Mouse (Mus musculus) C2C12 (cell line): ENCODE measurements around the gene Spon1. TPM values are rescaled to one million over a fixed set of nuclear protein-coding genes. Genes with fewer than 3 reads are reported as not detected.

Experiments
- H3K27me3 ChIP-seq: one replicate; pipeline ENCODE4 v1.6.1; 2011; ENCODE audit not compliant: control insufficient read depth, insufficient read depth, insufficient read length
- H3K36me3 ChIP-seq: one replicate; pipeline ENCODE4 v1.6.1; 2011; ENCODE audit not compliant: control insufficient read depth, insufficient read depth
- H3K4me3 ChIP-seq: one replicate; pipeline ENCODE4 v1.5.1; 2011; ENCODE audit warnings: mild to moderate bottlenecking, control low read depth; ENCODE audit not compliant: poor library complexity, insufficient read depth, severe bottlenecking
- H3K79me2 ChIP-seq: one replicate; pipeline ENCODE4 v1.6.1; 2011; ENCODE audit not compliant: control insufficient read depth, insufficient read depth
- H3K79me3 ChIP-seq: one replicate; pipeline ENCODE4 v1.6.1; 2011; ENCODE audit warnings: low read depth, control low read depth
- H3ac ChIP-seq: one replicate; pipeline ENCODE3; 2011; ENCODE audit warnings: low read depth; ENCODE audit not compliant: control insufficient read depth, insufficient read length
- CEBPB ChIP-seq: IDR thresholded peaks from one replicate; pipeline ENCODE4 v1.6.1; 2011; ENCODE audit warnings: low read depth, mild to moderate bottlenecking, control low read depth, moderate library complexity
- CTCF ChIP-seq: IDR thresholded peaks from one replicate; pipeline ENCODE4 v1.5.1; 2011; ENCODE audit not compliant: control insufficient read depth, insufficient read depth, insufficient read length
- FOSL1 ChIP-seq: IDR thresholded peaks from one replicate; pipeline ENCODE4 v1.8.0; 2011; ENCODE audit warnings: mild to moderate bottlenecking, low read length; ENCODE audit not compliant: poor library complexity, insufficient read depth, severe bottlenecking
- MAX ChIP-seq: IDR thresholded peaks from one replicate; pipeline ENCODE4 v1.6.1; 2011; ENCODE audit warnings: mild to moderate bottlenecking, control low read depth
- MYOD1 ChIP-seq: IDR thresholded peaks from one replicate; pipeline ENCODE4 v1.6.1; 2011; ENCODE audit warnings: low read depth; ENCODE audit not compliant: control insufficient read depth, insufficient read length
- MYOG ChIP-seq: IDR thresholded peaks from one replicate; pipeline ENCODE4 v1.6.1; 2011; ENCODE audit not compliant: control insufficient read depth, insufficient read length; ENCODE audit errors: extremely low read depth
- USF1 ChIP-seq: IDR thresholded peaks from one replicate; pipeline ENCODE4 v1.6.1; 2011; ENCODE audit warnings: low read depth, mild to moderate bottlenecking, control low read depth, moderate library complexity
- polyA plus RNA-seq: library from polyadenylated mRNA; unstranded; fragments of >200 nt; fragmentation: generic; extraction: Trizol; gene quantifications from one replicate; pipeline ENCODE4 v1.2.1, GENCODE M21; 2012; ENCODE audit warnings: missing spikeins

Spon1 gene
- polyA plus RNA-seq, 1 experiment: 0.06 TPM

GRCm38 (mm10) chr7:113955431-113955830 lies 189.6 kb downstream of the Spon1 start:
- Histone ChIP-seq H3K79me2 (no peaks in the 10 kb centered on the region), H3K79me3 (no peaks in the 10 kb centered on the region), H3K27me3 (peaks cover 8% of the 10 kb centered on the region), H3ac (no peak overlapping the region), H3K4me3 (no peak overlapping the region), H3K36me3 (no peaks in the 10 kb centered on the region)
- TF ChIP-seq USF1 (no peak), CEBPB (no peak), MYOD1 (no peak), CTCF (no peak), FOSL1 (no peak)

- H3K79me3 ChIP-seq: no peaks in the 10 kb centered on the region
- H3K79me2 ChIP-seq: no peaks in the 10 kb centered on the region
Measured at GRCm38 (mm10) chr7:113960841-113961499, 195.2 kb downstream of the Spon1 start.

GRCm38 (mm10) chr7:113961500-113961895 lies 195.7 kb downstream of the Spon1 start:
- no peak for TF ChIP-seq FOSL1
- no peak for TF ChIP-seq MYOG
- no peak for TF ChIP-seq CTCF
- TF ChIP-seq MYOD1: no peak
- H3K27me3 ChIP-seq: peaks cover 14% of the 10 kb centered on the region
- H3K79me3 ChIP-seq: no peaks in the 10 kb centered on the region
- no peak overlapping the region for H3K4me3 ChIP-seq
- H3K79me2 ChIP-seq: no peaks in the 10 kb centered on the region
- no peaks in the 10 kb centered on the region for H3K36me3 ChIP-seq
- H3ac ChIP-seq: no peak overlapping the region

More at GRCm38 (mm10) chr7:113960841-113961499, 195.2 kb downstream of the Spon1 start:
- Histone ChIP-seq H3ac (no peak overlapping the region), H3K27me3 (peaks cover 14% of the 10 kb centered on the region), H3K36me3 (no peaks in the 10 kb centered on the region), H3K4me3 (no peak overlapping the region)
- TF ChIP-seq CTCF (no peak), USF1 (no peak), MYOD1 (no peak), MYOG (no peak), MAX (no peak), CEBPB (no peak), FOSL1 (no peak)

GRCm38 (mm10) chr7:113962078-113962477 lies 196.3 kb downstream of the Spon1 start:
- no peak overlapping the region for H3ac ChIP-seq
- no peak for TF ChIP-seq USF1
- TF ChIP-seq MYOD1: no peak
- TF ChIP-seq FOSL1: no peak
- TF ChIP-seq CEBPB: no peak
- TF ChIP-seq CTCF: no peak
- no peaks in the 10 kb centered on the region for H3K79me2 ChIP-seq
- H3K79me3 ChIP-seq: no peaks in the 10 kb centered on the region
- peaks cover 14% of the 10 kb centered on the region for H3K27me3 ChIP-seq
- H3K4me3 ChIP-seq: no peak overlapping the region
- no peaks in the 10 kb centered on the region for H3K36me3 ChIP-seq

GRCm38 (mm10) chr7:113963766-113964165 lies 198.0 kb downstream of the Spon1 start:
- H3K36me3 ChIP-seq: no peaks in the 10 kb centered on the region
- H3K27me3 ChIP-seq: peaks cover 11% of the 10 kb centered on the region
- H3K4me3 ChIP-seq: no peak overlapping the region
- TF ChIP-seq CTCF (no peak), USF1 (no peak), MYOD1 (no peak), FOSL1 (no peak), MAX (no peak), MYOG (no peak), CEBPB (no peak)
- H3K79me3 ChIP-seq: no peaks in the 10 kb centered on the region
- no peak overlapping the region for H3ac ChIP-seq
- no peaks in the 10 kb centered on the region for H3K79me2 ChIP-seq

GRCm38 (mm10) chr7:113965625-113966024 lies 199.8 kb downstream of the Spon1 start:
- H3K36me3 ChIP-seq: no peaks in the 10 kb centered on the region
- no peak overlapping the region for H3K4me3 ChIP-seq
- no peaks in the 10 kb centered on the region for H3K79me2 ChIP-seq
- peaks cover 10% of the 10 kb centered on the region for H3K27me3 ChIP-seq
- TF ChIP-seq CTCF: no peak
- TF ChIP-seq CEBPB: no peak
- TF ChIP-seq FOSL1: no peak
- no peak for TF ChIP-seq MAX
- TF ChIP-seq MYOG: no peak
- no peak for TF ChIP-seq USF1
- TF ChIP-seq MYOD1: no peak
- no peaks in the 10 kb centered on the region for H3K79me3 ChIP-seq
- no peak overlapping the region for H3ac ChIP-seq
